8 mouse cellular contexts compared by ENCODE assay signal in genomic region chr6:88189312-88190042, GRCm38 (mm10). TPM values are rescaled to one million over a fixed set of nuclear protein-coding genes. Genes with fewer than 3 reads are reported as not detected.
DNase-seq lines count a peak whose midpoint lies in the region; ATAC-seq and TF ChIP-seq lines count a peak whose summit lies in the region.

No protein-coding gene starts in this region.

- ATAC-seq in erythroid progenitor cell, adult 5-6 weeks (replicated peaks; ENCODE audit: low FRiP score, poor library complexity, severe bottlenecking): peak; percentile 43; the same call in 1 of the 2 replicates
- peak; percentile 73 for ATAC-seq in heart, postnatal 0 days (ENCODE audit: insufficient read depth, low read depth)
- peak; percentile 79 for ATAC-seq in liver, embryonic 12.5 days
- ATAC-seq in stomach, embryonic 16.5 days (ENCODE audit: insufficient read depth, low FRiP score): peak; percentile 67; the same call in 1 of the 2 replicates

- WGBS in heart, postnatal 0 days: under 1% methylated on average over 56 of the region's 56 CpGs
- WGBS in liver, embryonic 12.5 days (ENCODE audit: insufficient replicate concordance): 2% methylated on average over 56 of the region's 56 CpGs
- WGBS in stomach, embryonic 16.5 days: under 1% methylated on average over 56 of the region's 56 CpGs

- H3K4me2 ChIP-seq in heart, postnatal 0 days (ENCODE audit: low read depth, low read length): peak overlapping the region; percentile 77
- H3K4me2 ChIP-seq in liver, embryonic 12.5 days: peak overlapping the region; percentile 85
- H3K4me2 ChIP-seq in stomach, embryonic 16.5 days (ENCODE audit: low read depth, low read length): peak overlapping the region; percentile 53

- H3K27ac ChIP-seq in heart, postnatal 0 days (ENCODE audit: low read depth): no peak overlapping the region
- no peak overlapping the region for H3K27ac ChIP-seq in liver, embryonic 12.5 days
- no peak overlapping the region for H3K27ac ChIP-seq in stomach, embryonic 16.5 days (ENCODE audit: low read length)

- no peak overlapping the region for H3K9ac ChIP-seq in heart, postnatal 0 days (replicated peaks; ENCODE audit: low read depth, low read length)
- peak overlapping the region; percentile 41 for H3K9ac ChIP-seq in liver, embryonic 12.5 days
- peak overlapping the region; percentile 49 for H3K9ac ChIP-seq in stomach, embryonic 16.5 days (ENCODE audit: low read length)

- peaks cover 10% of the 10 kb centered on the region for H3K4me1 ChIP-seq in heart, postnatal 0 days (ENCODE audit: control insufficient read depth, insufficient read depth)
- peaks cover 49% of the 10 kb centered on the region for H3K4me1 ChIP-seq in liver, embryonic 12.5 days
- peaks cover 22% of the 10 kb centered on the region; the same call in 1 of the 2 replicates for H3K4me1 ChIP-seq in stomach, embryonic 16.5 days (ENCODE audit: control insufficient read depth, insufficient read depth, low read length)

- H3K36me3 ChIP-seq in heart, postnatal 0 days (replicated peaks; ENCODE audit: control insufficient read depth, insufficient read depth, low read length): no peaks in the 10 kb centered on the region
- no peaks in the 10 kb centered on the region for H3K36me3 ChIP-seq in liver, embryonic 12.5 days
- no peaks in the 10 kb centered on the region for H3K36me3 ChIP-seq in stomach, embryonic 16.5 days (ENCODE audit: control insufficient read depth, insufficient read depth, low read length)

- peak overlapping the region; percentile 60 for H3K4me3 ChIP-seq in heart, postnatal 0 days (ENCODE audit: low read depth, low read length)
- H3K4me3 ChIP-seq in liver, embryonic 12.5 days: peak overlapping the region; percentile 63
- H3K4me3 ChIP-seq in stomach, embryonic 16.5 days (replicated peaks; ENCODE audit: low read length): peak overlapping the region; percentile 60

- peak; percentile 21 to 40 for DNase-seq in CD8-positive naive resting alpha-beta T cell, adult 2 months (ENCODE audit: low read depth in 2 of 2, low spot score in 2 of 2)
- DNase-seq in c-Kit-positive CD71-negative TER-119-negative erythroid progenitor cells, embryonic 14.5 days (ENCODE audit: low read depth): peak; percentile 68
- DNase-seq in heart, postnatal 0 days (ENCODE audit: low spot score): peak; percentile 68
- DNase-seq in kidney, postnatal 25 days: peak; percentile 73 to 76
- DNase-seq in natural killer cell, adult 2 months (ENCODE audit: low spot score in 2 of 2): peak; percentile 25 to 44

- H3K9me3 ChIP-seq in heart, postnatal 0 days (replicated peaks; ENCODE audit: control insufficient read depth, low read length): no peaks in the 10 kb centered on the region
- H3K9me3 ChIP-seq in liver, embryonic 12.5 days (replicated peaks): no peaks in the 10 kb centered on the region
- H3K9me3 ChIP-seq in stomach, embryonic 16.5 days (replicated peaks; ENCODE audit: control insufficient read depth, low read length): no peaks in the 10 kb centered on the region

- TF ChIP-seq CTCF in heart, postnatal 0 days (IDR thresholded peaks at IDR 0.05; ENCODE audit: low read depth): peak; percentile 73

- H3K27me3 ChIP-seq in heart, postnatal 0 days (ENCODE audit: control insufficient read depth, insufficient read depth, low read length): peaks cover 83% of the 10 kb centered on the region
- peaks cover 86% of the 10 kb centered on the region for H3K27me3 ChIP-seq in liver, embryonic 12.5 days (replicated peaks)
- peaks cover 64% of the 10 kb centered on the region for H3K27me3 ChIP-seq in stomach, embryonic 16.5 days (ENCODE audit: control insufficient read depth, insufficient read depth, low read length)

- no peak for TF ChIP-seq EP300 in heart, postnatal 0 days (IDR thresholded peaks at IDR 0.05; ENCODE audit: low read depth)

RNA-seq across cellular contexts. Expression of gene Gata2, which starts 4.2 kb away (rescaled TPM):
- 8.8 and 23.1 TPM in 2 replicates for total RNA-seq in erythroid progenitor cell, adult 5-6 weeks (2015; ENCODE audit: low replicate concordance)
- total RNA-seq in erythroid progenitor cell, adult 5-6 weeks (2017; ENCODE audit: low replicate concordance): 2.6 and 3.3 TPM in 2 replicates
- 17.7 and 19.6 TPM in 2 replicates for total RNA-seq in heart, postnatal 0 days (2014; rRNA removed; ENCODE audit: low replicate concordance)
- 13.7 and 16.0 TPM in 2 replicates for polyA plus RNA-seq in heart, postnatal 0 days (2015; fragmentation: Nextera tagmentation; extraction: Ambion mirVana)
- 13.3 and 15.7 TPM in 2 replicates for polyA plus RNA-seq in liver, embryonic 12.5 days (2016; fragmentation: Nextera tagmentation; extraction: Ambion mirVana)
- 5.5 TPM in 2 replicates for polyA plus RNA-seq in stomach, embryonic 16.5 days (2015; fragmentation: Nextera tagmentation; extraction: Ambion mirVana)

RNA-seq across cellular contexts. Expression of gene Dnajb8, which starts 32.6 kb away (rescaled TPM):
- not detected in 2 replicates for total RNA-seq in erythroid progenitor cell, adult 5-6 weeks (2015; ENCODE audit: low replicate concordance)
- not detected in 2 replicates for total RNA-seq in erythroid progenitor cell, adult 5-6 weeks (2017; ENCODE audit: low replicate concordance)
- not detected in 2 replicates for total RNA-seq in heart, postnatal 0 days (2014; rRNA removed; ENCODE audit: low replicate concordance)
- polyA plus RNA-seq in heart, postnatal 0 days (2015; fragmentation: Nextera tagmentation; extraction: Ambion mirVana): not detected in 2 replicates
- not detected in 2 replicates for polyA plus RNA-seq in liver, embryonic 12.5 days (2016; fragmentation: Nextera tagmentation; extraction: Ambion mirVana)
- polyA plus RNA-seq in stomach, embryonic 16.5 days (2015; fragmentation: Nextera tagmentation; extraction: Ambion mirVana): not detected in 2 replicates
